Mouse (Mus musculus) fat pad, adult 2 months (tissue): ENCODE data around the gene Alx3.

ENCODE experiments used
- DNase-seq: peaks from one replicate; pipeline ENCODE4 v3.0.0-alpha.2; 2011; ENCODE audit warnings: low read depth, low spot score; ENCODE audit errors: extremely low read depth

Gene Alx3

GRCm38 (mm10) chr3:107594662-107595263 is at the start of gene Alx3:
TSS of gene Alx3 (plus strand) at chr3:107595031.
- no peak for DNase-seq

GRCm38 (mm10) chr3:107545278-107545677 is 49.6 kb upstream of the Alx3 start:
- no peak for DNase-seq

- no peak for DNase-seq
Observed at GRCm38 (mm10) chr3:107545716-107546412, 49.0 kb upstream of the Alx3 start.

- no peak for DNase-seq
Observed at GRCm38 (mm10) chr3:107546956-107547355, 47.9 kb upstream of the Alx3 start.

- DNase-seq = no peak
Observed at GRCm38 (mm10) chr3:107550409-107551049, 44.3 kb upstream of the Alx3 start.

- DNase-seq = no peak
Observed at GRCm38 (mm10) chr3:107554842-107555241, 40.0 kb upstream of the Alx3 start, which contains the start of gene Ubl4b. TSS of gene Ubl4b (minus strand) at chr3:107555073.

- no peak for DNase-seq
Observed at GRCm38 (mm10) chr3:107558740-107559139, 36.1 kb upstream of the Alx3 start.

- DNase-seq = no peak
Observed at GRCm38 (mm10) chr3:107559183-107559582, 35.6 kb upstream of the Alx3 start.

GRCm38 (mm10) chr3:107562104-107562503 is 32.7 kb upstream of the Alx3 start:
- no peak for DNase-seq

- no peak for DNase-seq
Observed at GRCm38 (mm10) chr3:107562591-107562990, 32.2 kb upstream of the Alx3 start.

GRCm38 (mm10) chr3:107563880-107564279 is 31.0 kb upstream of the Alx3 start:
- no peak for DNase-seq

- DNase-seq = no peak
Observed at GRCm38 (mm10) chr3:107565331-107565730, 29.5 kb upstream of the Alx3 start.

GRCm38 (mm10) chr3:107567766-107568165 is 27.1 kb upstream of the Alx3 start:
- no peak for DNase-seq

GRCm38 (mm10) chr3:107568721-107569120 is 26.1 kb upstream of the Alx3 start:
- DNase-seq = no peak

GRCm38 (mm10) chr3:107571205-107571604 is 23.6 kb upstream of the Alx3 start:
- DNase-seq = no peak

- DNase-seq = no peak
Observed at GRCm38 (mm10) chr3:107576807-107577206, 18.0 kb upstream of the Alx3 start.

- DNase-seq = no peak
Observed at GRCm38 (mm10) chr3:107577810-107578390, 16.9 kb upstream of the Alx3 start.

GRCm38 (mm10) chr3:107579466-107579865 is 15.4 kb upstream of the Alx3 start:
- DNase-seq = no peak

GRCm38 (mm10) chr3:107581103-107582010 is 13.5 kb upstream of the Alx3 start:
- DNase-seq = no peak

- DNase-seq = no peak
Observed at GRCm38 (mm10) chr3:107582130-107582874, 12.5 kb upstream of the Alx3 start.
